Mouse (Mus musculus): ENCODE data around the gene D6Ertd527e.

The D6Ertd527e gene

GRCm38 (mm10) chr6:87151427-87151826 lies 46.9 kb downstream of the D6Ertd527e start:
- DNase-seq (ENCODE audit: low spot score) = no peak

- peak; percentile 65 for DNase-seq (ENCODE audit: low spot score)
Observed at GRCm38 (mm10) chr6:87152461-87153230, 48.1 kb downstream of the D6Ertd527e start.

- no peak for DNase-seq (ENCODE audit: low spot score)
Observed at GRCm38 (mm10) chr6:87153231-87153580, 48.7 kb downstream of the D6Ertd527e start.

- no peak for DNase-seq (ENCODE audit: low spot score)
Observed at GRCm38 (mm10) chr6:87153836-87154235, 49.3 kb downstream of the D6Ertd527e start.

- DNase-seq (ENCODE audit: low spot score) = no peak
Observed at GRCm38 (mm10) chr6:87158062-87158623, 53.6 kb downstream of the D6Ertd527e start.

DNA sequence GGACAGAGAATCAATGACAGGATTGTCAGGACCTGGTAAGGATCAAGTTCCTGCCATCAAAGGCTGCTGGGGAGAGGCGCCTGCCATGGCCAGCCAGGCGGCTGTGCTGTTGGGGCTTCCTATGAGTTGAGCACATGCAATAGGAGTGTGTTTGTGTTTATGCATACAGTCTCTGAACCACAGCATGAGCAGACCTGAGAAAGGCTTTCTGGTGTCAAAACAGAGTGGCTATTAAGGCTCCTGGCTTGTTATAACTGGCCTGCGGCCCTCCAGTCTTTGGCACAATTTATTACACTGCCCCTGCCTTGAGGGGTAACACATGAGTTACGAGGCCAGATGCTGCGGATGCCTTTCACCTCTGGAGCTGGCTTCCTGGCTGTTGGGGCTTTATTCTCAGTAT lies 55.6 kb downstream of the D6Ertd527e start:
- no peak for DNase-seq (ENCODE audit: low spot score)

DNA sequence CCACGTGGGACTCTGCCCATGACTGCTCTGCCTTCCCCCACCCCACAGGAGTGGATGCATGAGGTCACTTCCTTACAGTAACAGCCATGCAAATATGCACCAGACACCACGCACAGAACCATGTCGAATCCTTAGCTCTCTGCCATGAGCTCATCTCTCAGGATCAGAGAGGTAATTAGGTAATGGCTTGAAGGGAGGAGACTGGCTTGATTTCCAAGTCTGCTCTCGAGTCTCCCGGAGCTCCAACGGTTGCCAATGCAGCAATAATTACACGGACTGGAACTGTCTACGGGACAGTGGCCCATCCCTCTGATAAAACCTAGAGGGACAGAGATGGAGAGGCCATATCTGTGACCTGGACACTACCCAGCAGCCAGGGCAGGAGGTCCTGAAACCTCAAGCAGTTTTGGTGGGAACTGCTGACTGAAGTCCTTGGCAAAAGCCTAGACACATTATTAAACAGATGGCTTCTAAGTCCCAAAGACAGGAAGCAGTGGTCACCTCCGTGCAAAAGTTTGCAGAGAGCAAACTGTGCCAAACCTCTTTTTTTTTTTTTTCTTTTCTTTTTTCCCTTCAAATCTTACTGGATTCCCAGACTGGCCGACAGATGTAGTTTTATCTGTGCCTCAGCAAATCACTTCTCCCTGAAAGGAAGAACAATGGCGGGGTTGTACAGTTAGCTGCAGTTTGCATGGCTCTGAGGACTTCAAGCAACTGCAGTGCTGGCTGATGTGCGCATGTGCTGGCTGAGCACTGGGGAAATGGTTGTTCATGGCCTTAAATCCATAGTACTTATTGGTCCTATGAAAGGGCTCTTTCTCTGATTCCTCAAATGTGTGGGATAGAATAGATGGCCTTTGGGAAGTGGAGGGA lies 57.1 kb downstream of the D6Ertd527e start:
- no peak for DNase-seq (ENCODE audit: low spot score)
